Mouse (Mus musculus): ENCODE results near the gene Nfkbib. TPM values are rescaled to one million over a fixed set of nuclear protein-coding genes. Genes with fewer than 3 reads are reported as not detected.

Gene Nfkbib
- polyA plus RNA-seq, 1 experiment from 2014 or later: 50.7 TPM

DNA sequence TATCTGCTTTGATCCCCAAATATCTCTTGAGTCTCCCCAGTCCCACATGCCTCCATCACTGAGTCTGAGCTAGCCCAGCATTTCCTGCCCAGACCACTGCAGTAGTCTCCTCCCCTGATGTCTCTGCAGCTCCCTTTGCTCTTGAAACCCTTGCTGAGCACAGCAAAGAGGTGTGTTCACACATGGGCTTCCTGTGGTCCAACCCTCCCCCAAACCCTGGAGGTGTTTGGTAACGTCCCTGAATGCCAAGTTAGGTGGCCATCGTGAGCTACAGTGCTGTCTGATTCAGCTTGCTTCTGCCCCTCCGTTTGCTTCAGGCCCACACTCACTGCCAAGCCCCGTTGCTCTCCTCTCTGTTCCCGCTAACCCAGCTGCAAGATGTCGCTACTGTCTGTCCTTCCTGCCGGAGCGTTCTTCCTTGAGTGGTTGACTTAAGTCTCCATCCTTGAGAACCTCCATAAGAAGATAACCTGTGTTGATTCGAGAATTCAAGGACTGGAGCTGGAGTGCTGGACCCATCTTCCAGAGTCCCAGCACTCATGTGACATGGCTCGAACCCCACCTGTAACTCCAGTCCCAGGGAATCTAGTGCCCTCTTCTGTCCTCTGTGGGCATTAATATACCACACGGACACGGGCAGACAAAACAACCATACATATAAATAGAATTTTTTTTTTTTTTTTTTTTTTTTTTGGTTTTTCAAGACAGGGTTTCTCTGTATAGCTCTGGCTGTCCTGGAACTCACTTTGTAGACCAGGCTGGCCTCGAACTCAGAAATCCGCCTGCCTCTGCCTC is 25.3 kb upstream of the Nfkbib start:
- Histone ChIP-seq H3K9me3 (no peaks in the 10 kb centered on the region), H3K27me3 (ENCODE audit: insufficient read depth, poor library complexity, severe bottlenecking) (no peaks in the 10 kb centered on the region), H3K4me3 (no peak overlapping the region), H3K36me3 (0 out of 2 replicates have a peak, but pooled peaks cover 8% of the 10 kb centered on the region), H3K4me1 (peaks cover 40% of the 10 kb centered on the region), H3K27ac (no peak overlapping the region)
- DNase-seq (ENCODE audit: low spot score): no peak
- WGBS: 62% methylated on average over 14 of the region's 14 CpGs

DNA sequence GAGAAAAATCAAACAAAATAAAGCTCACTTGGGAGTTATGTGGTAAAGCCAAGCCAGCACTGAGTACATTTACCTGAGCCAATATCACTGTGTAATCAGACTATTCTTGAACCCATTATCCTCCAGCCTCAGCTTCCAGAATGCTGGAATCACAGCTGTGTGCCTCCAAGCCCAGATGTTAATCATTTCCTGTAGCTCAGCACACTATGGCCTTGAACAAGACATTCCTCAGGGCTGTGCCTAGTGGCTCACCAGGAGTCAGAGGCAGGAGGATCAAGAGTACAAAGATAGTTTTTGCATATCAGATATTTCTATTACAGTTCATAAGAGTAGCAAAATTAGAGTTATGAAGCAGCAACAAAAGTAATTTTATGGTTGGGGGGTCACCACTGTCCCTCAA is 24.4 kb upstream of the Nfkbib start:
- no peaks in the 10 kb centered on the region for H3K9me3 ChIP-seq
- H3K36me3 ChIP-seq: 0 out of 2 replicates have a peak, but pooled peaks cover 10% of the 10 kb centered on the region
- no peak overlapping the region for H3K27ac ChIP-seq
- no peaks in the 10 kb centered on the region for H3K27me3 ChIP-seq (ENCODE audit: insufficient read depth, poor library complexity, severe bottlenecking)
- peaks cover 34% of the 10 kb centered on the region for H3K4me1 ChIP-seq
- H3K4me3 ChIP-seq: no peak overlapping the region
- no peak for DNase-seq (ENCODE audit: low spot score)

- Histone ChIP-seq H3K27me3 (ENCODE audit: insufficient read depth, poor library complexity, severe bottlenecking) (no peaks in the 10 kb centered on the region), H3K4me1 (peaks cover 20% of the 10 kb centered on the region), H3K9me3 (no peaks in the 10 kb centered on the region), H3K36me3 (peaks cover 16% of the 10 kb centered on the region; the same call in 1 of the 2 replicates), H3K4me3 (no peak overlapping the region), H3K27ac (no peak overlapping the region)
- no peak for DNase-seq (ENCODE audit: low spot score)
- WGBS: 52% methylated on average over 8 of the region's 8 CpGs
Observed at GRCm38 (mm10) chr7:28790066-28790806, 22.9 kb upstream of the Nfkbib start.

DNA sequence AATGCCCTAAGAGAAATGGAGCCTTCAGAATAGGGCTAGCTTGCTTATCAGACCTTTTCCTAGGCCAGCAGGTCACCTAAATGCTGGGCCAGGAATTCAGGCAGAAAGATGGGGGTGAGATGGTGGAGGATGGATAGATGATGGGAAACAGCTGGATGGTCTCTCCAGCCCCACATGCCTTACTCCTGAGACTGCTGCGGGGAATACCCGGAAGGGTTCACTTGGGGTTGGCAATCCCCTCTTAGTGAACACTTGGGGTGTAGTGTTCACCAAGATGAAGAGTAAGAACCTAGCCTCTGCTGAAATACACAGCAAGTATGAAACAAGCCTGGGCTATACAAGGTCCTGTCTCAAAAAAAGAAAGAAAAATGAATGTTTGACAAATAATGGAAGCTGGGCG is 21.9 kb upstream of the Nfkbib start:
- no peak for DNase-seq (ENCODE audit: low spot score)
- Histone ChIP-seq H3K36me3 (peaks cover 20% of the 10 kb centered on the region; the same call in 1 of the 2 replicates), H3K27ac (no peak overlapping the region), H3K4me3 (no peak overlapping the region), H3K9me3 (no peaks in the 10 kb centered on the region), H3K27me3 (ENCODE audit: insufficient read depth, poor library complexity, severe bottlenecking) (no peaks in the 10 kb centered on the region), H3K4me1 (peaks cover 25% of the 10 kb centered on the region)
- 84% methylated on average over 3 of the region's 3 CpGs for WGBS

DNA sequence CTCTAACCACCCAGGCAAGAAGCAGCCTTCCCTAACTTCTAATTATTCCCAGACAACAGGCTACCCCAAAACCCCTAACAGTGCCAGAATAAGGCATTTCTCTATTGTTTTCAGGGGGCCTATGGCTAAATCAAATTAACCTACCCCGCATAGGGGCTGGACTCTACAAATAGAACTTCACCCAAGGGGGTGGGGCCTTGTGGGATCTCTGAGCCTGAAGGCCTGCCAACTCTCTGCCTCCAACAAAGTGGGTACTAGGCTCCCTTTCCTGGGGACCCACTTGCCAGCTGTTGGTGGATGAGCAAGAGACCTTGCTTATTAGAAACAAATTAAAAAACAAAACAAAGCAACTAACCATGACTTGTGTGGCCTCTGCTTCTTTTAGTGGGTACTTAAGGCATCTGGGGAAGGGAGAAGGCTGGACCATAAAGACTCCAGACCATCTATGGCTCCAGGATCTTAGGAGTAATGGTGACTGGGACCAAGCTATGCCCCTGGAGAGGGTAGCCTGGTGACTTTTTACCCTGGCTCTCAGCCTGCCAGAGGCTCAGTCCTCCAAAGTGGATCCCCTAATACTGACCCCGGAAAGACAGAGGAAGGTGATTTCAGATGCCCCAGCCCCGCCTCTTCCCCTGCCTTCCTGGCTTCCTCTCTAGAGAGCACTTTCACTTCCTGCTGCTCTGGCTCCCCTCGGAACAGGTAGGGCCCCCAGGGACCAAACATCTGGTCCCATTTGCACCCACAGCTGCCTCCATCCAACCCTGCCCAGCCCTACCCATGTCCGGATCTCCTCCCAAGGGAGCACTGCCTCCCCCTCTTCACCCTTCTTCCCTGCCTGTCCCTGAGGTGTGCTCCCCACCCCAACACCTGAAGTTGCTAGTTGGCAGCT is 21.2 kb upstream of the Nfkbib start, which contains the start of gene Rinl:
Gene Rinl (plus strand): TSS at position 663 of the 889 bp plus-strand sequence.
- no peak for DNase-seq (ENCODE audit: low spot score)
- Histone ChIP-seq H3K9me3 (no peaks in the 10 kb centered on the region), H3K27ac (peak within 1 kb of the TSS; percentile 3; the same call in 1 of the 2 replicates), H3K27me3 (ENCODE audit: insufficient read depth, poor library complexity, severe bottlenecking) (no peaks in the 10 kb centered on the region), H3K4me1 (peaks cover 25% of the 10 kb centered on the region), H3K4me3 (no peak within 1 kb of the TSS), H3K36me3 (peaks cover 20% of the 10 kb centered on the region)
- WGBS: 57% methylated on average over 5 of the region's 5 CpGs

DNA sequence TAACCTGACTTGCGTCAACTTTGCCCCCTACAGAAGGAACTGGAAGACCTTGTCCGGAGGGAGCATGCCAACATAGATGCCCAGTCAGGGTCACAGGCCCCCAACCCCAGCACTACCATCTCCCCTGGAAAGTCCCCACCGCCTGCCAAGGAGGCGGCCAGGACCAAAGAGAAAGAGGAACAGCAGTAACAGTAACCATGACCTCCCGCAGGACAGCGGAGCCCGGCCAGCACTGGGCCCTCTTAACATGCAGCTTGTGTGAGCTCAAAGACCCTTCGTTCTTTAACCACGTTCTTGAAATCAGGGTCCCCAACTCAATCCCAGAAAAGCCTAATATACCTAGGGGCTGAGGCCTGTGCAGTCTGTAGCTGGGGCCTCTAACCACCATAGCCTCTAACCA is 20.6 kb upstream of the Nfkbib start:
- no peak for DNase-seq (ENCODE audit: low spot score)
- 89% methylated on average over 9 of the region's 9 CpGs for WGBS
- Histone ChIP-seq H3K27me3 (ENCODE audit: insufficient read depth, poor library complexity, severe bottlenecking) (no peaks in the 10 kb centered on the region), H3K27ac (peak overlapping the region; percentile 3; the same call in 1 of the 2 replicates), H3K9me3 (no peaks in the 10 kb centered on the region), H3K4me3 (no peak overlapping the region), H3K36me3 (peaks cover 23% of the 10 kb centered on the region), H3K4me1 (peaks cover 27% of the 10 kb centered on the region)

- Histone ChIP-seq H3K27me3 (ENCODE audit: insufficient read depth, poor library complexity, severe bottlenecking) (no peaks in the 10 kb centered on the region), H3K4me3 (no peak overlapping the region), H3K27ac (no peak overlapping the region), H3K9me3 (no peaks in the 10 kb centered on the region), H3K36me3 (peaks cover 23% of the 10 kb centered on the region), H3K4me1 (peaks cover 38% of the 10 kb centered on the region)
- WGBS: 71% methylated on average over 5 of the region's 5 CpGs
- DNase-seq (ENCODE audit: low spot score): no peak
Observed at GRCm38 (mm10) chr7:28785161-28785560, 17.8 kb upstream of the Nfkbib start.

DNA sequence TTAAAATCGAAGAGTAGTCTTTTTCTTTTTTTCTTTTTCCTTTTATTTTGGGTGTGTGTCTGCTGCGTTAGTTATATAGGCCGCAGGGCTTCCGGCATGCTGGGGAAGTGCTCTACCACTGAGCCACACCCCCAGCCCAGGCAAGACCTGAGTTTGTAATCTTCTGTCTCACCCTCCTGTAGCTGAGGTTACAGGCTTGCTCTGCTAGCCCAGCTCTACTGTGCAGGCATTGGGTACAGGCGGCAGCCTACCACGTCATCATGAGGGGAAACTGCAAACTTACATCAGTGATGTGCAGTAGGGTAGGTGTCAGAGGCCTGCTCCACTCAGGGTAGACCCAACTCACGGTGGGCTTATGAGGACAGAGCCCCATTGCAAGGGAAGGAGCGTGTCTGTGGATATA is 13.9 kb upstream of the Nfkbib start:
- Histone ChIP-seq H3K4me1 (peaks cover 28% of the 10 kb centered on the region), H3K9me3 (no peaks in the 10 kb centered on the region), H3K27ac (no peak overlapping the region), H3K36me3 (peaks cover 24% of the 10 kb centered on the region), H3K4me3 (no peak overlapping the region), H3K27me3 (ENCODE audit: insufficient read depth, poor library complexity, severe bottlenecking) (no peaks in the 10 kb centered on the region)
- 86% methylated on average over 8 of the region's 8 CpGs for WGBS
- no peak for DNase-seq (ENCODE audit: low spot score)

DNA sequence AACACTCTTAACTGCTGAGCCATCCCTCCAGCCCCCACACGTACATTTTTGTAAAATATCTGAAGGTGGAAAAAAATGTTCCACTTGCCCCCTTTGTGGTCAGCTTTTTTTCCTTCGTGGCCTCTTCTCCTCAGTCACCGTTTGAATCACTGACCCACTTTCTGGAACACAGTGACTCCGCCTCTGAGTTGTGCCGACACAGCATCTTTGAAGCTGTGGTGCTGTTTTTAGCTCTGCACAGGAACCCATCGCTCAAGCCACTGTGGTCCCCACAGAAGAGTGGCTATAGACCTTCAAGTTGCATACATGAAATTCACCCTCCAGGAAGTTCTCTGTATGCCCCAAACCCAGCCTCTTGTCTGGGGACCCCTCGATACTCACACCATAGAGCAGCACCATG is 13.5 kb upstream of the Nfkbib start:
- WGBS: 72% methylated on average over 7 of the region's 7 CpGs
- Histone ChIP-seq H3K36me3 (peaks cover 21% of the 10 kb centered on the region), H3K4me3 (no peak overlapping the region), H3K4me1 (peaks cover 28% of the 10 kb centered on the region), H3K27me3 (ENCODE audit: insufficient read depth, poor library complexity, severe bottlenecking) (no peaks in the 10 kb centered on the region), H3K9me3 (no peaks in the 10 kb centered on the region), H3K27ac (no peak overlapping the region)
- no peak for DNase-seq (ENCODE audit: low spot score)

DNA sequence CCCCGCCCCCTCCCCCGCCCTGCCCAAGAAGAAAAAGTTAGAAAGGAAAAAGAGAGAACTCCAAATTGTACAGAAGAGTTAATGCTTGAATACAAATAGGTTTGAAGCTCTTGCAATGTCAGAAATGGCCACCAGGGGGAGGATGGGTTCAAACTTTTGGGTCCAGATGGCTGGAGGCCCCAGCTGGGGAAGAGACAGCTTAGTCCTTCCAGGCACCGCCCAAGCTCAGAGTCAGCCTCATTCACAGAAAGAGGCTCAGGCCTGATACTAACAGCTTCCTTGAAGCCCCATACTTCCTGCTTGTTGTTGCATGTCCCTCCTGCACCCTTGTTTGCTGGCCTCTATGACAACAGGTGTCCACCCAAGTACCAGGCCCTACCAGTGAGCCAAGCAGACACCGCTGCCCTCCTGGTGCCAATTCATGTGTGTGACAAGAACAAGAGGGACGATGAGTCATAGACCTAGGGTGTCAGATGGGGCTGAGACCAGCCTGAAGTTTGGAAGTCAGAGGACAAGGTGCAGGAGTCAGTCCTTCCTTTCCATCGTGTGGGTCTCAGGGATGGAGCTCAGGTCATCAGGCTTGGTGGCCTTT is 12.9 kb upstream of the Nfkbib start:
- no peaks in the 10 kb centered on the region for H3K27me3 ChIP-seq (ENCODE audit: insufficient read depth, poor library complexity, severe bottlenecking)
- H3K27ac ChIP-seq: peak overlapping the region; percentile 67; the same call in 1 of the 2 replicates
- WGBS: 48% methylated on average over 6 of the region's 6 CpGs
- no peak overlapping the region for H3K4me3 ChIP-seq
- no peaks in the 10 kb centered on the region for H3K9me3 ChIP-seq
- H3K36me3 ChIP-seq: peaks cover 24% of the 10 kb centered on the region; the same call in 1 of the 2 replicates
- DNase-seq (ENCODE audit: low spot score): peak; percentile 86
- peaks cover 28% of the 10 kb centered on the region for H3K4me1 ChIP-seq

DNA sequence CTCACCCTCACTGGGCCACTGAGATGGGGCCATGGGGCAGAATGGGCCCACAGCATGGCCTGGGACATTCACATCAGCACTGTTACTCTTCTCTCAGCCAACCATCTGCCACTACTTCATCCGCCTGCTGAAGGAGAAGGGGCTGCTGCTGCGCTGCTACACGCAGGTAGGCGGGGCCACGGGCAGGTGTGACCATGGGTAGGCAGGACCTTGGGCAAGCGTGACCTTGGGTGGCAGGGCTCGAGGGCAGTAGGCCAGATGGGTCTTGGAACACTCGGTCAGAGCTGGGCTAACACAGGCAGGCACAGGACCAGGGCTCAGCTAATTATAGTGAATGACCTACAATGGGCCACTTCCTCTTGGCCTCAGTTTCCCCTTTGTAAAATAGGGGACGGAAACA is 11.5 kb upstream of the Nfkbib start:
- no peak for DNase-seq (ENCODE audit: low spot score)
- H3K4me1 ChIP-seq: peaks cover 23% of the 10 kb centered on the region
- no peak overlapping the region for H3K4me3 ChIP-seq
- peaks cover 29% of the 10 kb centered on the region for H3K36me3 ChIP-seq
- 82% methylated on average over 9 of the region's 9 CpGs for WGBS
- no peaks in the 10 kb centered on the region for H3K27me3 ChIP-seq (ENCODE audit: insufficient read depth, poor library complexity, severe bottlenecking)
- H3K27ac ChIP-seq: no peak overlapping the region
- H3K9me3 ChIP-seq: no peaks in the 10 kb centered on the region

DNA sequence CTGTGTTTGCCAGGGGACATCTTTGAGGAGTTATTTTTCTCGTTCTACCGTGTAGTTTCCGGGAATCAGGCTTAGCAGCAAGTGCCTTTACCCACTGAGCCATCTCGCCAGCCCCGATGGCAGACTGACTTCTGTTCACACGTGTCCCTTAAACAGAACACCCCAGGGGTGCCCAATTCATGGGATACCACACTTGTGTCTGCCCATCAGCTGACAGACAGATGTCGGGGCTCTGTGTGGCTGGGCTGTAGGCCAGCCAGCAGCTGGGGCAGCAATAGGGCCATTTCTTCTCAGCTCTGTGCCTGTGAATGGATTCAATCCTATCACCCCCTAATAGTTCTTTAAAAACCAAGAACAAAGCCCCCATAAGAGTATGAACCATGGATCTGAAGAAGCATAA is 7.8 kb upstream of the Nfkbib start:
- Histone ChIP-seq H3K27ac (no peak overlapping the region), H3K9me3 (no peaks in the 10 kb centered on the region), H3K4me3 (no peak overlapping the region), H3K4me1 (peaks cover 13% of the 10 kb centered on the region), H3K27me3 (ENCODE audit: insufficient read depth, poor library complexity, severe bottlenecking) (no peaks in the 10 kb centered on the region), H3K36me3 (peaks cover 26% of the 10 kb centered on the region)
- WGBS: 85% methylated on average over 7 of the region's 7 CpGs
- no peak for DNase-seq (ENCODE audit: low spot score)

Data from heart, embryonic 10.5 days (tissue).